In genomic region chr4:138973719-138974115, GRCm38 (mm10) we compare ENCODE assay signal across 9 mouse cellular contexts. TPM values are rescaled to one million over a fixed set of nuclear protein-coding genes. Genes with fewer than 3 reads are reported as not detected.
DNase-seq lines count a peak whose midpoint lies in the region; ATAC-seq and TF ChIP-seq lines count a peak whose summit lies in the region.
"Had no signal": no experiment of that assay in that cellular context is flagged by ENCODE, and none has a peak within 500 bp of the region (broad histone marks: within the 10 kb centered on the region; RNA-seq: fewer than 3 reads in every experiment).

No protein-coding gene starts in this region.

- peak overlapping the region; percentile 97 for H3K27ac ChIP-seq in gastrocnemius, adult 2 months
- peak overlapping the region; percentile 17; the same call in 1 of the 2 replicates for H3K27ac ChIP-seq in thymus, adult 2 months (ENCODE audit: control insufficient read depth, insufficient read depth, low read length)
- H3K27ac ChIP-seq in liver, embryonic 12.5 days: no peak overlapping the region

- no peak for TF ChIP-seq CTCF in gastrocnemius, adult 2 months (IDR thresholded peaks at IDR 0.05)
- no peak for TF ChIP-seq CTCF in thymus, adult 2 months (IDR thresholded peaks at IDR 0.05; ENCODE audit: borderline replicate concordance, control insufficient read depth, extremely low read depth, insufficient read depth, low read length, poor library complexity)

- no peaks in the 10 kb centered on the region for H3K9me3 ChIP-seq in liver, embryonic 12.5 days (replicated peaks)

- no peaks in the 10 kb centered on the region for H3K27me3 ChIP-seq in thymus, adult 2 months (ENCODE audit: control insufficient read depth, insufficient read depth, low read length)
- H3K27me3 ChIP-seq in liver, embryonic 12.5 days (replicated peaks): no peaks in the 10 kb centered on the region

- H3K9ac ChIP-seq in liver, embryonic 12.5 days: peak overlapping the region; percentile 88

- H3K4me1 ChIP-seq in thymus, adult 2 months (replicated peaks; ENCODE audit: control insufficient read depth, insufficient read depth, low read length): peaks cover 16% of the 10 kb centered on the region
- H3K4me1 ChIP-seq in liver, embryonic 12.5 days: peaks cover 29% of the 10 kb centered on the region

- DNase-seq in gastrocnemius, adult 2 months: no peak
- no peak for DNase-seq in gastrocnemius, adult 18-20 months (ENCODE audit: low spot score)
- DNase-seq in thymus, adult 2 months: no peak
- no peak for DNase-seq in thymus, postnatal 14 days
- DNase-seq in ovary, postnatal 10 days (ENCODE audit: low spot score): no peak
- DNase-seq in spleen, postnatal 14 days (ENCODE audit: low spot score in 2 of 2): no peak
- DNase-seq: cerebellum, adult 8-10 months had no signal

- peak overlapping the region; percentile 93 for H3K4me2 ChIP-seq in liver, embryonic 12.5 days

- WGBS in thymus, adult 2 months: 61% methylated on average over 3 of the region's 3 CpGs
- WGBS in liver, embryonic 12.5 days (ENCODE audit: insufficient replicate concordance): 39% methylated on average over 3 of the region's 3 CpGs

- intact Hi-C loops in gastrocnemius, adult 2 months (cut with DNase I): loop anchor here (5.0 kb wide), 1 partner anchor 61 kb away; the partner anchor contains the start of gene Otud3

- ATAC-seq in liver, embryonic 12.5 days: peak; percentile 16; the same call in 1 of the 2 replicates
- no peak for ATAC-seq in granulocyte monocyte progenitor cell, adult 5-6 weeks (replicated peaks; ENCODE audit: poor library complexity, severe bottlenecking)

- peak overlapping the region; percentile 72 for H3K4me3 ChIP-seq in gastrocnemius, adult 2 months
- peak overlapping the region; percentile 92 for H3K4me3 ChIP-seq in thymus, adult 2 months (ENCODE audit: control insufficient read depth, insufficient read depth, low read length)
- H3K4me3 ChIP-seq in liver, embryonic 12.5 days: peak overlapping the region; percentile 74

- no peaks in the 10 kb centered on the region for H3K36me3 ChIP-seq in thymus, adult 2 months (ENCODE audit: control insufficient read depth, insufficient read depth, low read length)
- H3K36me3 ChIP-seq in liver, embryonic 12.5 days: no peaks in the 10 kb centered on the region

- TF ChIP-seq POLR2A in thymus, adult 2 months (IDR thresholded peaks at IDR 0.05; ENCODE audit: control insufficient read depth, extremely low read depth, insufficient read depth, low read length, poor library complexity): no peak

RNA-seq across cellular contexts. Expression of gene Tmco4, which starts 1.0 kb away (rescaled TPM):
- 1 to 10 TPM; 7.5 to 7.6 TPM for total RNA-seq in gastrocnemius, adult 2 months (2021)
- 10 to 100 TPM; 10.2 to 14.3 TPM for total RNA-seq in gastrocnemius, adult 18-20 months (2021)
- polyA plus RNA-seq in thymus, adult 2 months (2012; rRNA removed): 30.2 and 30.7 TPM in 2 replicates
- polyA plus RNA-seq in liver, embryonic 12.5 days (2016; fragmentation: Nextera tagmentation; extraction: Ambion mirVana): 2.1 and 2.5 TPM in 2 replicates
- 18.3 and 18.6 TPM in 2 replicates for total RNA-seq in granulocyte monocyte progenitor cell, adult 5-6 weeks (2014; fragmentation: Nextera tagmentation)
- total RNA-seq in granulocyte monocyte progenitor cell, adult 5-6 weeks (2017): 13.2 and 21.2 TPM in 2 replicates

RNA-seq across cellular contexts. Expression of gene Rnf186, which starts 6.8 kb away (rescaled TPM):
- total RNA-seq in gastrocnemius, adult 2 months (2021): not detected
- total RNA-seq in gastrocnemius, adult 18-20 months (2021): not detected
- polyA plus RNA-seq in thymus, adult 2 months (2012; rRNA removed): 2.1 and 2.3 TPM in 2 replicates
- not detected in 2 replicates for polyA plus RNA-seq in liver, embryonic 12.5 days (2016; fragmentation: Nextera tagmentation; extraction: Ambion mirVana)
- total RNA-seq in granulocyte monocyte progenitor cell, adult 5-6 weeks (2014; fragmentation: Nextera tagmentation): not detected in 2 replicates
- not detected in 2 replicates for total RNA-seq in granulocyte monocyte progenitor cell, adult 5-6 weeks (2017)

RNA-seq across cellular contexts. Expression of gene Otud3, which starts 60.0 kb away (rescaled TPM):
- 10 to 100 TPM; 15.7 to 17.2 TPM for total RNA-seq in gastrocnemius, adult 2 months (2021)
- total RNA-seq in gastrocnemius, adult 18-20 months (2021): 10 to 100 TPM; 16.2 to 17.6 TPM
- polyA plus RNA-seq in thymus, adult 2 months (2012; rRNA removed): 8.9 and 9.5 TPM in 2 replicates
- 2.3 and 2.5 TPM in 2 replicates for polyA plus RNA-seq in liver, embryonic 12.5 days (2016; fragmentation: Nextera tagmentation; extraction: Ambion mirVana)
- 3.8 and 5.7 TPM in 2 replicates for total RNA-seq in granulocyte monocyte progenitor cell, adult 5-6 weeks (2014; fragmentation: Nextera tagmentation)
- 3.2 and 4.7 TPM in 2 replicates for total RNA-seq in granulocyte monocyte progenitor cell, adult 5-6 weeks (2017)
